Mouse (Mus musculus) kidney, adult 2 months (tissue): ENCODE data around the gene Naxd. TPM values are rescaled to one million over a fixed set of nuclear protein-coding genes. Genes with fewer than 3 reads are reported as not detected.
"Not testable (repeated sequence)": the region's sequence is repeated elsewhere in the genome, so short reads cannot be mapped to it uniquely, and the experiment has no call there.

Source experiments
- DNase-seq: peaks from one replicate; pipeline ENCODE4 v3.0.0; 2021
- H3K27ac ChIP-seq: fragments of 200-500 bp; 2 replicates; pipeline ENCODE4 v1.5.1; 2012; ENCODE audit warnings: low read depth, low read length, control low read depth, inconsistent platforms; ENCODE audit not compliant: insufficient read depth
- H3K27me3 ChIP-seq: fragments of 200-500 bp; replicated peaks from 2 replicates; pipeline ENCODE4 v1.6.1; 2012; ENCODE audit warnings: mild to moderate bottlenecking, moderate library complexity, low read length, inconsistent platforms; ENCODE audit not compliant: control insufficient read depth, insufficient read depth
- H3K36me3 ChIP-seq: fragments of 200-500 bp; 2 replicates; pipeline ENCODE4 v1.6.1; 2012; ENCODE audit warnings: mild to moderate bottlenecking, moderate library complexity, low read length, inconsistent platforms; ENCODE audit not compliant: control insufficient read depth, insufficient read depth
- H3K4me1 ChIP-seq: fragments of 200-500 bp; 2 replicates; pipeline ENCODE4 v1.6.1; 2011; ENCODE audit warnings: low read length; ENCODE audit not compliant: control insufficient read depth, insufficient read depth
- H3K4me3 ChIP-seq: fragments of 200-500 bp; 2 replicates; pipeline ENCODE4 v1.5.1; 2011; ENCODE audit warnings: mild to moderate bottlenecking, low read depth, low read length, control low read depth; ENCODE audit not compliant: insufficient read depth
- CTCF ChIP-seq: fragments of 200-500 bp; conservative IDR thresholded peaks from 2 replicates; pipeline ENCODE4 v1.5.1; 2011; ENCODE audit warnings: low read depth, mild to moderate bottlenecking, control low read depth, low read length, moderate library complexity, mixed read lengths; ENCODE audit not compliant: insufficient read depth, insufficient read length
- POLR2A ChIP-seq: fragments of 200-500 bp; IDR thresholded peaks from one replicate; pipeline ENCODE4 v1.6.1; 2011; ENCODE audit warnings: low read depth, low read length, control low read depth
- WGBS: fragments of 180-500 bp; shearing (Covaris S2); methylation state at CpG from one replicate; pipeline ENCODE4 v1.1.7; 2018; 5-methylcytosine and 5-hydroxymethylcytosine counted together
- polyA plus RNA-seq: library from polyadenylated mRNA; depleted of rRNA; stranded (reverse); fragments of >200 nt; gene quantifications from 2 replicates; pipeline ENCODE4 v1.2.3, GENCODE M21; 2012

The Naxd gene
- polyA plus RNA-seq, 1 experiment, result 111 TPM

DNA sequence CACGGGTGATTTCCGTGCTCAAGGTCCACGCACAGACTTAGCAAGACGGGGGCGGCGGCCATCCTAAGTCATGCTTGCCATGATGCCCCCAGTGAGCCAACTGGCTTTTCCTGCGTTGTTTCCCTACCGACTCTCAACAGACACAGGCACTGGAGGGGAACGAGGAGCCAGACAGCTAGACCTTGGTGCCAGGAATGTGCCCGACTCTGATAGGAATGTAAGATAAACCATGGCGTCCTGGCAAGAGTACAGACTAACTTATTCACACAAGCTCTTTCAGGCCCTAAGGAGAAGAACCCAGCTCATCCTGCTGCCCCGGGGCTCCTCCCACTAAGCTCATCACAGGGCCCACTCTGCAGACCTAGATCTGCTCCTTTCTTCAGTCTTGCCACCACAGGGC lies 44.7 kb downstream of the Naxd start:
- H3K36me3 ChIP-seq, result no peaks in the 10 kb centered on the region
- WGBS, result 73% methylated on average over 12 of the region's 12 CpGs
- no peak overlapping the region for H3K4me3 ChIP-seq
- no peaks in the 10 kb centered on the region for H3K27me3 ChIP-seq
- TF ChIP-seq CTCF (no peak), POLR2A (no peak)
- DNase-seq, result peak; percentile 64
- H3K27ac ChIP-seq, result peak overlapping the region; percentile 24
- H3K4me1 ChIP-seq, result no peaks in the 10 kb centered on the region

DNA sequence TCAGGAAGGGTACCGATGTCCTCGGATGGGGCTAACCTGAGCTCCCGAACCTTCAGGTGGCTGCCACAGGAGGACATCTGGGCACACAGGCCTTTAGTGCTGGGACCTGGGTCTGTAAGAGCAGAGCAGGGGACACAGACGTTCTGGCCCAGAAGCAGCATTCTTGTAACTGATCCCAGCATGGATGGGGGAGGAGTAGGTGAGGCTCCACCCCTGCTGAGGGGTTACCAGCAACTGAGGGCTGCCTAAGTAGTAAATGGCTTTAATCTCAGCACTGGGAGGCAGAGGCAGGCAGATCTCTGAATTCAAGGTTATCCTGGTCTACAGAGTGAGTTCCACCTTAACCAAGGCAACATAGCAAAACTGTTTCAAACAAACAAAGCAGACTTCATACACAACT lies 45.6 kb downstream of the Naxd start:
- H3K27ac ChIP-seq, result no peak overlapping the region
- TF ChIP-seq POLR2A (no peak), CTCF (no peak)
- no peak overlapping the region for H3K4me3 ChIP-seq
- no peak for DNase-seq
- no peaks in the 10 kb centered on the region for H3K4me1 ChIP-seq
- H3K27me3 ChIP-seq, result no peaks in the 10 kb centered on the region
- WGBS, result 80% methylated on average over 4 of the region's 4 CpGs
- H3K36me3 ChIP-seq, result no peaks in the 10 kb centered on the region

DNA sequence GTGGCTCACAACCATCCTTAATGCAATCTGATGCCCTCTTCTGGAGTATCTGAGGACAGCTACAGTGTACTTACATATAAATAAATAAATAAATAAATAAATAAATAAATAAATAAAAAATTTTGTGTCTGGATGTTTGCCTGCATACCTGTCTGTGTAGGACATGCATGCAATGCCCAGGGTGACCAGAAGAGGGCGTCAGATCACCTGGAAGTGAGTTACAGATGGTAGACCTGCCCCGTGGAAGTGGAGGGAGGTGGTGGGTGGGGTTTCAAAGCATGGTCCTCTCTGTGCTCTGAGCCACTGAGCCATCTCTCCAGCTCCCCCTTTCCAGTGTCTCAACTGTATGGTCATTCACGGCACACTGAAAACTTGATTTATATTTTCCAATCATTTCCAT lies 47.1 kb downstream of the Naxd start:
- Histone ChIP-seq H3K36me3 (no peaks in the 10 kb centered on the region), H3K4me1 (no peaks in the 10 kb centered on the region), H3K4me3 (no peak overlapping the region), H3K27me3 (no peaks in the 10 kb centered on the region), H3K27ac (no peak overlapping the region)
- WGBS, result 48% methylated on average over 3 of the region's 3 CpGs
- DNase-seq, result peak; percentile 73
- peak; percentile 81 for TF ChIP-seq CTCF
- no peak for TF ChIP-seq POLR2A

DNA sequence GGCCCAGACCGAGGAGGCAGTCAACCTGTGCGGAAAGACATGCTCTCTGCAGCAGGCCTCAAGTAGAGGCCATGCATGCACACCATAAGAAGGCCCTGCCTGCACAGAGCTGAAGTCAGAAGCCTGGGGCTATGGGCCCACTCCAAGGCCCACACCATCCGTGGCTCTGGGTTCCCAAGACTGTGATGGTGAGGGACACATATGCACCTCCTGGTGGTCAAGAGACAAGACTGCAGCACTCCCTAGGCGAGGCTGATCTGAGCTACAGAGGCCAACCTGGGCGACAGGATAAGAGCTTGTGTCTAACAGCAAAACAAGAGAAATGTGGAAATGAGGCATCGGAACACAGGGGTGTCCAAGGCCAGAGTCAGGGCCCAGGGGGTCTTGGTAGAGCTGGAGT lies 49.8 kb downstream of the Naxd start:
- TF ChIP-seq CTCF, result peak; percentile 48
- no peak for TF ChIP-seq POLR2A
- Histone ChIP-seq H3K27me3 (no peaks in the 10 kb centered on the region), H3K4me3 (no peak overlapping the region), H3K27ac (no peak overlapping the region), H3K4me1 (peaks cover 4% of the 10 kb centered on the region; the same call in 1 of the 2 replicates), H3K36me3 (no peaks in the 10 kb centered on the region)
- WGBS, result 68% methylated on average over 6 of the region's 6 CpGs
- no peak for DNase-seq

DNA sequence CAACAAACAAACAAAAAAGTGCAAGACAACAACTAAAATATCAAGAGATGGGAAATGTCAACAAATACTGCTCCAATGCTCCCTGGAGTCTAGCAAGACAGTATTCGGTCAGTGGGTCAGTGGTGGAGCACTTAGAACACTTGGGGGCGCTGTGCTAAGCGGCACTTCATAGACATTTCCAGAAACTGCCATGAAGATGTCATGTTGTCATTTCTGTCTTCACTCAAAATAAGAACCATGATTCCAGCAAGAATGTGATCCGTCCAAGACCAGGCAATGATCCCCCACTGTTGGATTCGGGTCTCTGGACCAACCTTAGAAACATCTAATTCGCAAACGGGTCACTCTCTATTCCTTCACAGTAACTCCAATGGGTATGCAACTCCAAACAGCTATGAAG lies 52.4 kb downstream of the Naxd start:
- H3K4me3 ChIP-seq, result no peak overlapping the region; the same call in 1 of the 2 replicates
- DNase-seq, result peak; percentile 28
- peak; percentile 47 for TF ChIP-seq CTCF
- TF ChIP-seq POLR2A, result no peak
- no peaks in the 10 kb centered on the region for H3K36me3 ChIP-seq
- no peak overlapping the region for H3K27ac ChIP-seq
- H3K4me1 ChIP-seq, result peaks cover 4% of the 10 kb centered on the region; the same call in 1 of the 2 replicates
- no peaks in the 10 kb centered on the region for H3K27me3 ChIP-seq
- 26% methylated on average over 7 of the region's 7 CpGs for WGBS

DNA sequence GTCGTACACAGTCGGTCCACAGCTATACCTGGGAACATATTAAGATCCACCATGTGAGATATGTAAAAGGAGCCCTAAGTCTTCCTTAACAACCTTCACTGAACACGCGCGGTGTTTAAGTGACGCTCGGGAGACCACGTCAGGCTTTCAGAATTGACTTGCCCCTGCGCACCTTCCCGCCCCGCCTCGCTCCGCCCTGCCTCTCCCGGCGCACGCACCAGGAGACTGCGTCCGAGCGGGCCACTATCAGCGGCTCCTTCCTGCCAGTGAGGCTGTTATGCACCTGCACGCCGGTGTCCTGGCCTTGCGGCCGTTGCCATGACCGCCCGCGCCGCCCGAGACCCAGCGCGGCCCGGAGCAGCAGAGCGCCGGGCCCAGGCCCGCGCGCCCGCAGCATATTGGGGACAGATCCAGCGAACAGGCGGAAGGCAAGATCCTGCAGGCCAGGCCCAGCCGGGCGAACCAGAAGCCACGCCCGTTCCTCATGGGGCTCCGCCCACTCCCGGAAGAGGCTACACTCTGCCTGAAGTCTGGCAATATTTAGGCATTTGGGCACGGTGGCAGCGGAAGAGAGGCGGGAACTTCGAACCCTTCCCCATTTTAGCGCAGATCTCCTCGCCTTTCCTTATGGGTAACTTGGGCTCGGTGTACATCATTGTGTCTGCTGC lies 53.1 kb downstream of the Naxd start, which contains the start of gene Cars2:
Gene Cars2 (minus strand): TSS at position 503 of the 668 bp plus-strand sequence.
- TF ChIP-seq POLR2A, result peak; percentile 51
- TF ChIP-seq CTCF, result no peak
- H3K4me1 ChIP-seq, result peaks cover 4% of the 10 kb centered on the region; the same call in 1 of the 2 replicates
- no peaks in the 10 kb centered on the region for H3K27me3 ChIP-seq
- peak within 1 kb of the TSS; percentile 36 for H3K27ac ChIP-seq
- WGBS, result 1% methylated on average over 53 of the region's 53 CpGs
- peak; percentile 97 for DNase-seq
- H3K4me3 ChIP-seq, result peak within 1 kb of the TSS; percentile 64
- no peaks in the 10 kb centered on the region for H3K36me3 ChIP-seq

DNA sequence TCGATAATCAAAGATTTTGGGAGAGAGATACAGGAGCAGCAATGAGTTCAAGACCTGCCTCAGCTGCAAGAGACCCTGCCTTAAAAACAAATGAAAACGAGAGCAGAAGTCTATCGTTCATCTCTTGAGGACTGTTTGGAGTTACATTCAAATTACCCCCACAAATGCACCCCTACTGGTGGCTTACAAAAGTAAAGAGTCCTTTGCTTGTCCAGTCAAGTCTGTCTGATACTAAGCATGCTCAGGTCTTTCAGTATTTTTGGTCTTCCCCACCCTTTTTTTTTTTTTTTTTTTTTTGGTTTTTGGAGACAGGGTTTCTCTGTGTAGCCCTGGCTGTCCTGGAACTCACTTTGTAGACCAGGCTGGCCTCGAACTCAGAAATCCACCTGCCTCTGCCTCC lies 54.2 kb downstream of the Naxd start:
- H3K4me1 ChIP-seq, H3K27me3 ChIP-seq, H3K27ac ChIP-seq, DNase-seq, H3K4me3 ChIP-seq, H3K36me3 ChIP-seq: not testable (repeated sequence)
- 68% methylated on average over 4 of the region's 4 CpGs for WGBS
